Mouse (Mus musculus): ENCODE results near the gene Fam241a. TPM values are rescaled to one million over a fixed set of nuclear protein-coding genes. Genes with fewer than 3 reads are reported as not detected.

Fam241a gene
- 4.2 and 4.6 TPM in 2 replicates for polyA plus RNA-seq (2012; rRNA removed)

DNA sequence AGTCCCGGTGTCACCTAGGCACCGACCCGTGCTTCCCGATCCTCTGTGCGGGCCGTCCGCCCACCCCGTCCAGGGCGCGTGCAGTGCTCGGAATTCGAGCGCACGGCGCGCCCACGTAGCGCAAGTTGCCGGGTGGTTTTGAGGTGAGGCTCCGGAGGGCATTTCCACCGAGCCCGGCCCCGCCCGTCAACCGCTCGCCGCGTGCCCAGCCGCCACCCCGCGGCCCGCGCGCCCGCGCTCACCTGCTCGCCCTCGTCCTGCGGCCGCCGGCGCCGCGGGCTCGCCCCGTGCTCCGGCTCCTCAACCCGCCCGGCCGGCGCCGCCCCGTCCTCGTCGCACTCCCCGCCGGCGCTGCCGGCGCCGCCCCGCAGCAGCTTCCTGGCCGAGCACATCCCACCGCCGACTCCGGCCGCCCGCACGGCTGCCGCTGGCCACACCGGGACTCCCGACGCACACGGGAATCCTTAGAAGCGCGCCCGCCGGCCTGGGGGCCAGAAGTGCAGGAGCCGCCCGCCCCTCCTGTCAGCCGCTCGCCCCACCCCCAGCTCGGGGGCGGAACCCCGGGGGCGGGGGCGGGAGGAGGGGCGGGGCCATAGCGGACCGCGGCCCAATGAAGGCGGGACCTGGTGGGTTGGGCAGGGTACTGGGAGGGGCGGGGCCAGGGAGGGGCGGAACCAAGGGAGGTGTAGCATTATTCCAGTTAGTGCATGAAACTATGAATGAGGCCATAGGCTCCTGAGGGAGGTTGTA lies at the start of gene Fam241a:
Gene Fam241a (minus strand): TSS at position 533 of the 750 bp plus-strand sequence.
- peak within 1 kb of the TSS; percentile 78 for H3K4me3 ChIP-seq (ENCODE audit: insufficient read depth, low read length)
- H3K4me1 ChIP-seq (ENCODE audit: control insufficient read depth, insufficient read depth, low read length), result no peaks in the 10 kb centered on the region; the same call in 1 of the 2 replicates
- H3K27ac ChIP-seq (ENCODE audit: insufficient read depth, low read length), result no peak within 1 kb of the TSS
- no peak for TF ChIP-seq POLR2A (IDR thresholded peaks at IDR 0.05; ENCODE audit: extremely low read depth, insufficient read depth, low read length)

- H3K4me1 ChIP-seq (ENCODE audit: control insufficient read depth, insufficient read depth, low read length), result no peaks in the 10 kb centered on the region
- no peak overlapping the region for H3K27ac ChIP-seq (ENCODE audit: insufficient read depth, low read length)
- TF ChIP-seq POLR2A (IDR thresholded peaks at IDR 0.05; ENCODE audit: extremely low read depth, insufficient read depth, low read length) (no peak), CTCF (IDR thresholded peaks at IDR 0.05; ENCODE audit: extremely low read depth, insufficient read depth, low read length) (no peak)
- no peak overlapping the region for H3K4me3 ChIP-seq (ENCODE audit: insufficient read depth, low read length)
These were observed 36.3 kb upstream of the Fam241a start for GRCm38 (mm10) chr3:127932453-127932852.

DNA sequence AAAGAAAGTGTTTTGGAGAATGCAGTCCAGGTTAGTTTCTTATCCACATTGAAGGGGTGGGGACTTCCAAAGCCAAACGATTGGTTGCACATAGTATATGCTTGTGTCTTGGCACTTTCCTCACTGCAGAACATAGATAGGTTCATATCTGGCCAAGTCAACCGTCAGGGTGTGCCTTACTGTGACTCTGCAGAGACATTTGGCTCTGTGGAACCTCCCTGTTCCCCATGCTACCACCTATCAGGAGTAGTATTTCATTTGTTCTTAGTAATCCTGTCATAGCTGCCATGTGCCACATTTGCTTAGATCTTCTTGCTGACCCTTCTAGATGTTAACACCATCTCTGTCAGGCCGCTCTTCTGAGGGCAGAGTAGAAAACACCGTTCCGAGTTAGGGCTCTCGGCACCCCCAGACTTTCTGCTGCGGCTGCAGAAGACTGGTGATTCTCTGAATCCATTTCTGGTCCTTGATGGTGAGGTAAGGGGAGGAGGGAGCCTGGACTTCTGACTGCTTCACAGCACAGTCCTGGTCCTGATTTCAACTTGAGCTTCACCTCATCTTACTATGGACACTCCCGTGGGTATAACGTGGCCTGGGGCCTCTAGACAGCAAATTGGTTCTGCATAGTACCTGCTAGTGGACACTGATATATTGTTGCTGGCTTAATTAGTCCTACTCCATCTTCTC lies 34.3 kb upstream of the Fam241a start:
- no peak overlapping the region for H3K4me3 ChIP-seq (ENCODE audit: insufficient read depth, low read length)

GRCm38 (mm10) chr3:127929921-127930320 lies 33.8 kb upstream of the Fam241a start:
- no peak for TF ChIP-seq CTCF (IDR thresholded peaks at IDR 0.05; ENCODE audit: extremely low read depth, insufficient read depth, low read length)
- H3K27ac ChIP-seq (ENCODE audit: insufficient read depth, low read length), result no peak overlapping the region
- no peak overlapping the region for H3K4me3 ChIP-seq (ENCODE audit: insufficient read depth, low read length)

More for the DNA sequence above, 34.3 kb upstream of the Fam241a start:
- H3K4me1 ChIP-seq (ENCODE audit: control insufficient read depth, insufficient read depth, low read length), result no peaks in the 10 kb centered on the region
- no peak overlapping the region for H3K27ac ChIP-seq (ENCODE audit: insufficient read depth, low read length)
- TF ChIP-seq CTCF (IDR thresholded peaks at IDR 0.05; ENCODE audit: extremely low read depth, insufficient read depth, low read length), result no peak
- no peak for TF ChIP-seq POLR2A (IDR thresholded peaks at IDR 0.05; ENCODE audit: extremely low read depth, insufficient read depth, low read length)

DNA sequence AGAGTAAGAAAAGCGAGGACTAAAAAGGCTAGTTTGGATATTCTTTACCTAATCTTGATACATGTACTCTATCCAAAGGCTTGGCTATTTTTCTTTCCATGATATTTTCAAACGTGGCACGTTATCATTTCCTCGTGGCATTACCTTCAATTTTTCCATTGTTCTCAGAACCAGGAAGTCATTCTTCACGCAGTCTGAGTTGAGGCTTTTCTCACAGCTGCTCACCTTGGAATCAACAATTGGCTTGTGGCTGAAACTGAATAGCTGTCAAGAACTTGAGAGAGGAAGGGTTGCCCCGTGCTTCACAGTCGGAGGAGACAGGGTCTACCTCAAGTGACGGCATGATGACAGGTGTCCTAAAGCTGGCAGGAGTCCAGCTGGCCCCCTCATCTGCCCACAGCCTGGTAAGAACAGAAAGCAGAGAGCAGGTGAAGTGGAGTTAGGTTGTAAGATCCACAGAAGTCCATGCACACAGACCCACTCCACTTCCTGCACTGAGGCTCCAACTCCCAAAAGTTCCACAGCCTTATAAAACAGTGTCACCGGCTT lies 30.6 kb upstream of the Fam241a start:
- no peaks in the 10 kb centered on the region for H3K4me1 ChIP-seq (ENCODE audit: control insufficient read depth, insufficient read depth, low read length)
- TF ChIP-seq POLR2A (IDR thresholded peaks at IDR 0.05; ENCODE audit: extremely low read depth, insufficient read depth, low read length) (no peak), CTCF (IDR thresholded peaks at IDR 0.05; ENCODE audit: extremely low read depth, insufficient read depth, low read length) (no peak)

More at GRCm38 (mm10) chr3:127929921-127930320, 33.8 kb upstream of the Fam241a start:
- no peaks in the 10 kb centered on the region for H3K4me1 ChIP-seq (ENCODE audit: control insufficient read depth, insufficient read depth, low read length)

GRCm38 (mm10) chr3:127924464-127924863 lies 28.3 kb upstream of the Fam241a start:
- Histone ChIP-seq H3K4me3 (ENCODE audit: insufficient read depth, low read length) (no peak overlapping the region), H3K27ac (ENCODE audit: insufficient read depth, low read length) (no peak overlapping the region), H3K4me1 (ENCODE audit: control insufficient read depth, insufficient read depth, low read length) (no peaks in the 10 kb centered on the region)
- no peak for TF ChIP-seq POLR2A (IDR thresholded peaks at IDR 0.05; ENCODE audit: extremely low read depth, insufficient read depth, low read length)
- no peak for TF ChIP-seq CTCF (IDR thresholded peaks at IDR 0.05; ENCODE audit: extremely low read depth, insufficient read depth, low read length)

More for the DNA sequence above, 30.6 kb upstream of the Fam241a start:
- Histone ChIP-seq H3K27ac (ENCODE audit: insufficient read depth, low read length) (no peak overlapping the region), H3K4me3 (ENCODE audit: insufficient read depth, low read length) (no peak overlapping the region)

DNA sequence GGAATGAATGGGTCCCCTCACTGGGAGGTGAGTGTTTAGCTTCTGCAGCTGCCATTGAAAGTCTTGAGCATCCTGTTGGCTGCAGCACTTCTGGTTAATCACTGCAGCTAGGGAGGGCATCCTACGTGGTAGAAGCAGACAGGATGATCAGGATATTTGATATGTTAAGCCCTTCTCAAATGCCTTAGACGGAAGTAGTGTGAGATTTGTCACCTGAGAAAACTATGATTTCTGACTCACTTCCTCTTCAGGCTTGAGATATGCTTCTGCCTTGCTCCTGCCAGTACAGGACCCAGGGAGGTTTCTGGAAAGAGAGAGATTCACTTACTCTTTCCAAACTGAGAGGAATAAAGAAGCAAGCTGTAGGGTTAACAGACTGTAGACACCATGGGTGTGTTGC lies 27.1 kb upstream of the Fam241a start:
- no peak overlapping the region for H3K4me3 ChIP-seq (ENCODE audit: insufficient read depth, low read length)
- H3K4me1 ChIP-seq (ENCODE audit: control insufficient read depth, insufficient read depth, low read length), result no peaks in the 10 kb centered on the region
- no peak for TF ChIP-seq CTCF (IDR thresholded peaks at IDR 0.05; ENCODE audit: extremely low read depth, insufficient read depth, low read length)
- TF ChIP-seq POLR2A (IDR thresholded peaks at IDR 0.05; ENCODE audit: extremely low read depth, insufficient read depth, low read length), result no peak
- H3K27ac ChIP-seq (ENCODE audit: insufficient read depth, low read length), result no peak overlapping the region

- Histone ChIP-seq H3K4me3 (ENCODE audit: insufficient read depth, low read length) (no peak overlapping the region), H3K4me1 (ENCODE audit: control insufficient read depth, insufficient read depth, low read length) (no peaks in the 10 kb centered on the region), H3K27ac (ENCODE audit: insufficient read depth, low read length) (no peak overlapping the region)
- no peak for TF ChIP-seq CTCF (IDR thresholded peaks at IDR 0.05; ENCODE audit: extremely low read depth, insufficient read depth, low read length)
- TF ChIP-seq POLR2A (IDR thresholded peaks at IDR 0.05; ENCODE audit: extremely low read depth, insufficient read depth, low read length), result no peak
These were observed 26.0 kb upstream of the Fam241a start for GRCm38 (mm10) chr3:127922125-127922524.

- no peak for TF ChIP-seq POLR2A (IDR thresholded peaks at IDR 0.05; ENCODE audit: extremely low read depth, insufficient read depth, low read length)
- no peak overlapping the region for H3K4me3 ChIP-seq (ENCODE audit: insufficient read depth, low read length)
- H3K4me1 ChIP-seq (ENCODE audit: control insufficient read depth, insufficient read depth, low read length), result peaks cover 2% of the 10 kb centered on the region; the same call in 1 of the 2 replicates
- H3K27ac ChIP-seq (ENCODE audit: insufficient read depth, low read length), result no peak overlapping the region
These were observed 22.0 kb upstream of the Fam241a start for GRCm38 (mm10) chr3:127917999-127918661.

Data from cortical plate, adult 2 months (tissue).